Mouse (Mus musculus): ENCODE data around the gene Gdap1l1.
"Not testable (repeated sequence)": the region's sequence is repeated elsewhere in the genome, so short reads cannot be mapped to it uniquely, and the experiment has no call there.

Gene Gdap1l1

DNA sequence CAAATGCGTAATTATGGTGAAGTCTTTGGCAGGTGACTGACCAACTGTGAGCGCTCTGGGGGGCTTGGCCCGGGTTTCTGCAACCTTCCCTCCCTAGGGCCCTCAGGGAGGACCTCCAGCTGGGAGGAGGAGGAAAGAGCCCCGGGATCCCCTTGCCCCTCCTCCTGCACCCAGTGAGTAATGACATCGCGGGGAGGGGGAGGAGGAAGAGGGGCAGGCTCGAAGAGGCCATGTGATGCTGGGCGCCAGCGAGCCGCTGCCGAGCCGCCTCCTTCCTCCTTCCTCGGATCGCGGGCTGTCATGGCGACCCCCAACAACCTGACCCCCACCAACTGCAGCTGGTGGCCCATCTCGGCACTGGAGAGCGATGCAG is at the start of gene Gdap1l1:
Gene Gdap1l1, plus strand, starts transcription at position 231 of the 373 bp plus-strand sequence.
- in situ Hi-C loops (cut with MboI, MseI): no loop called here

- in situ Hi-C loops (cut with MboI, MseI): no loop called here
Observed at GRCm38 (mm10) chr2:163392436-163392835, 45.8 kb upstream of the Gdap1l1 start.

- in situ Hi-C loops (cut with MboI, MseI): no loop called here
Observed at GRCm38 (mm10) chr2:163393241-163393640, 45.0 kb upstream of the Gdap1l1 start.

- in situ Hi-C loops (cut with MboI, MseI): no loop called here
Observed at GRCm38 (mm10) chr2:163393976-163394375, 44.3 kb upstream of the Gdap1l1 start.

DNA sequence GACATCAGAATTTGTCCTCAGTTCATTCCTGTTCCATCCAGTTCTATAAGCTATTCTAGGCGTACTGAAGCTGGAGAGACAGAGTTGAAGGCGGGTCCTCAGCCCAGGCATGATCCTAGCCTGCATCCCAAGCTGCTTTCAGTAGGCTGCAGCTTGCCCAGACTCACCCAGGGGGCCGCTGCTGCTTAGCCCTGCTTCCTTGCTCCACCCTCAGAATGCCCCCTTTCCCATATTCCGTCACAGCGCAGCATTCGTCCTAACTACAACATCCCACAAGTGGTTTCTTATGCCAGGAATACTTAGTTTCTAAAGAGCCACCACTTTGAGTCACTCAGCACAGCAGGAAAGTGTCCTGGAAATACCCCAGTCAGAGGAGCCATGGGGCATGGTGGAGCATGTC is 43.3 kb upstream of the Gdap1l1 start:
- in situ Hi-C loops (cut with MboI, MseI): loop anchor here in 1 of 2 experiments (5.0 kb wide), 1 partner anchor 53 kb away; no protein-coding TSS in a partner anchor

DNA sequence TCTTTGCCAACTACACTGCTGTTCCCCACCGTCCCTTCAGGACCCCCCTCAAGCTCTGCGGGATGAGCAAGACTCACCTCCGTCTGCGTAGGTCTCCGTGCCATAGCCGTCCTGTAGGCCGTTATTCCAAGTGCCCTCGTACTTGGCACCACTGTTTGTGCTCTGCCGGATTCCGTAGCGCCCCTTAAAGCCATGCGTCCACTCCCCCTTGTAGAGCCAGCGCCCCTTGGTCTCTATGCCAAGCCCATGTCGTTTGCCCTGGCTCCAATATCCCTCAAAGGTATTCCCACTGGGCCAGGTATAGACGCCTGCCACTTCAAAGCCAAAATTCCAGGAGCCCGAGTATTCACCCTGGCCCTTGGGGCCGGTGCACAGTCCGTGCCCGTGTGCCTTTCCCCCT is 41.2 kb upstream of the Gdap1l1 start:
- in situ Hi-C loops (cut with MboI, MseI): loop anchor here in 1 of 2 experiments (5.0 kb wide), 1 partner anchor 55 kb away; no protein-coding TSS in a partner anchor

DNA sequence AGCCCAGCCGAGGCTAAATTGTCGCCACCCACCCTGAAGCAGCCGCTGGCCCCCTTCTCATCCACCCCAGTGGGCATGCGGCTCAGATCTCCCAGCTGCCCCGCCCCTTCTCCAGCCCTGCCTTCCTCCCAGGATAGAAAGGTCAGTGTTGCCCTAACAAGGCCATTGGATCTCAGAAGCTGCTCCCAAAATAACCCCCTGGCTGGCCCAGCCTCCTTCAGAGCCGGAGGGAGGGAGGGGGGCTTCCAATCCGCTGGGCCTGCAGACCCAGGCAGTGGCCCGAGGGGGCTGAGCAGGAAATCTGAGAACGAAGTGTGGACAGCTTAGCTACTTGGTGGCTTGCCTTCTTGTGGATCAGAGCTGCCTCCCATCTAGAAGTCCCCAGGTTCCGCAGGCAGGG is 40.4 kb upstream of the Gdap1l1 start, which contains the start of gene Jph2:
Gene Jph2, minus strand, starts transcription at position 89 of the 400 bp plus-strand sequence.
- in situ Hi-C loops (cut with MboI, MseI): loop anchor here in 1 of 2 experiments (5.0 kb wide), 1 partner anchor 56 kb away; no protein-coding TSS in a partner anchor

GRCm38 (mm10) chr2:163398770-163399169 is 39.5 kb upstream of the Gdap1l1 start:
- in situ Hi-C loops (cut with MboI, MseI): loop anchor here in 1 of 2 experiments (5.0 kb wide), 1 partner anchor 56 kb away; no protein-coding TSS in a partner anchor

DNA sequence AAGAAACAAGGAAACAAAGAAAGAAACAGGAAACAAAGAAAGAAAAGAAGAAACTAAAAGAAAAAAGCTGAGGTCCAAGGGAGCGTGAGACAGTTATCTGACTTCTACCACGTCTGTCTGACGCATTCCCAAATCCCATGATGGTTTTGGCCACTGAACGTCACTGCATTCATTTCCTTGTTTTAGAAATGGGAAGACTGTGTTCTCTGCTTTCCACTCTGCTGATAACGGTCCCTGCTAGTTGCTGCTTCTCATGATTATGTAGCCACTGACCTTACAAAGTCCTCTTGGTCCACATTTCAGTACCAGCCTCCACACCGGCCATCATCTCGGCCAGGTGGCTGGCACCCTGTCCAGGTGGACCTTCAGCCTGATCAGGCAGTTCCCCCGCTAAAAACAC is 39.1 kb upstream of the Gdap1l1 start:
- in situ Hi-C loops (cut with MboI, MseI): loop anchor here in 1 of 2 experiments (5.0 kb wide), 1 partner anchor 57 kb away; no protein-coding TSS in a partner anchor

GRCm38 (mm10) chr2:163401221-163401620 is 37.1 kb upstream of the Gdap1l1 start:
- in situ Hi-C loops (cut with MboI, MseI): no loop called here

DNA sequence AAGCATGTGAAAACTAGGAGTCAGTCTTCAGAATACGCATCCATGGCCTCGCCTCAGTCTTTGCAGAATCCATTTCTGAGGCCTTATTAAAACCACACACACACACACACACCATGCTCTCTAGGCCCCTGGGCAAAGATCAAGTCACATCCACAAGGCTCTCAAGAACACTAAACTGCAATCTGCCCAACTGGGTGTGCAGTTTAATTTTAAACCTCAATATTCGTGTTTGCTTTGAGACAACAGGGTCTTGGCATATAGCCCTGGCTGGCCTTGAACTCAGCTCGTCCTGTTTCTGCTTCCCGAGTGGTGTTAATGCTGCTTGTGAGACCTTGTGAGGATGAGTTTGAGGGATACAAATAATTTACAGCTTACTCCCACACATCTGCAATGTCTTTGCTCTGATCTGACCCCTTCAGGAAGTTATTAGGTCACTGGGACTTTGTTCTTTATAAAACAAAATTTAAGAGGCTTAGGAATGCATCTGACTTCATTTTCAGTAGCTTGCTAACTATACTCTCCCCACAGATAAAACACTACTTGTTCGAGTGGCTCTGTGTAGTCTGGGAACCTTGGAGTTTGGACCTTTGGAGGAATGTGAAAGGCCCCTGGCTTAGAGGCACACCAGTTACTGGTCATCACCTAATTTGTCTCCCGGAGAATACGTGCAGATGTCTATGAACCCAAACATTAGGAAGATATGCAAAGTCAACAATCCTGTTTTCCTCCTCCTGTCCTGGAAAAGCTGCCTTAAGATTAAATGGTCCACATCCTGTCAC is 34.0 kb upstream of the Gdap1l1 start:
- in situ Hi-C loops (cut with MboI, MseI): no loop called here

GRCm38 (mm10) chr2:163410211-163410610 is 28.1 kb upstream of the Gdap1l1 start:
- in situ Hi-C loops (cut with MboI, MseI): no loop called here

DNA sequence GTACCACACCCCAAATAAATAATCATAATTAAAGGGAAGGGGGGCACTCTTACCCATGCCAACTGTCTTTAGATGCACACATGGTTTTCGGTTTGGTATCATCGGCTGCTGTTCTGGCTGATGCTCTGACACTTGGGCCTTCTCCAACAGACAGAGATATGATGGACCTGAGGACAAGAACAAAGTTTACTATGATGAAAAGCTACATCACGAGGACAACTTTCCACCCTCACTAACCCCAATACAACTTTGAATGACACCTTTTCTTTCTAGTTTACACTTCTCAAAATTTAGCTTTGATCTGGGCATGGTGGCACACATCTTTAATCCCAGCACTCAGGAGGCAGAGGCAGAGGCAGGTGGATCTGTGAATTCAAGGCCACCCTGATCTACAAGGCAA is 26.9 kb upstream of the Gdap1l1 start:
- in situ Hi-C loops (cut with MboI, MseI): not testable (repeated sequence)

DNA sequence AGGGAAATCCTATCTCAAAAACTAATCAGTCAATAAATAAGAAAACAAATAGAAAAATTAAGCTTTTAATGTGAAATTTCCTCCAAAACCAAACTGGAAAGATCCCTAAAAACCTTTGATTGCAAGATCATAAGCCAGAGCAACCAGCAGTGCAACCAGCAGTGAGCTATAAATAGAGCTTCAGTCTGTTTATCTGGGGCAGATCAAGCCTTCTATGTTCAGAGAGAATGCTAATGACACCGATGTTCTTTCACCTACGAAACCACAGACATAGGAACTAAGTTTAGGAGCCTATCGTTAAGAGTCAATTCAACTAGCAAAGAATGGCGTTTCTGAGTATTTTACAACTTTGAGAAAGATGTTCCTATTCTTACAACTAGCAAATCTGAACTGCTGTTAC is 26.4 kb upstream of the Gdap1l1 start:
- in situ Hi-C loops (cut with MboI, MseI): no loop called here

DNA sequence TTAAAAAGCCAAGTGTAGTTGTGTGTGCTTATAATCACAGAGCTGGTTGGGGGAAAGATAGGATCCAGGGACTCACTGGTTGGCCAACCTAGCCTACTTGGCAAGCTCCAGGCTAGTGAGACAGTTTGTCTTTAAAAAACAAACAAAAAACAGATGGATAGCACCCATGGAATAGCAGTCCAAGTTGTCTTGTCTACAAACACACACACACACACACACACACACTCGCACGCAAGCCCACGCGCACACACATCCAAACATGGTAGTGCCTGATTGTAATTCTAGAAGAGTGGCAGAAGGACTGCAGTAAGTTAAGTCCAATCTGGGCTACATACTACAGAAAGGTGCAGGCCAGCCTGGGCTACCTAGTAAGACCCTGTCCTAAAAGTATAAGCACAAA is 25.9 kb upstream of the Gdap1l1 start:
- in situ Hi-C loops (cut with MboI, MseI): no loop called here

- in situ Hi-C loops (cut with MboI, MseI): no loop called here
Observed at GRCm38 (mm10) chr2:163412846-163413590, 25.3 kb upstream of the Gdap1l1 start.

GRCm38 (mm10) chr2:163417026-163417425 is 21.2 kb upstream of the Gdap1l1 start:
- in situ Hi-C loops (cut with MboI, MseI): loop anchor here in 1 of 2 experiments (5.0 kb wide), 1 partner anchor 490 kb away; no protein-coding TSS in a partner anchor

DNA sequence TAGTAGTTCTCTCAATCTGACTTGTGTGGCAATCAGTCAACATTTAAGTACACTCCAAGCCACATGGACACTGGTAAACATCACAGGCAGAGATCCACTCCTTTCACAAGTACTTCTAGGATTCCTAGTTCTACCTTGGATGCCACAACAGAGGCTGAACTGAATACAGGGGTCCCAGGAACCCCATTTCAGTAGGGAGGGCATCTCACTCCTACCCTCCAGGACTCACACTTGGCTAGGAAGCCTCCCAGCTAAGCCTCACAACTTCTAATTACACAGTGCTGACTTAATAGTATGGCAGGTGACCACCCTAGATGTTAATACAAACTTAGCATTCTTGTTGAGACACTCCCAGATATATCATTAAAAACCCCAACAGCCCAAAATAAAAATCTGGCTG is 20.4 kb upstream of the Gdap1l1 start:
- in situ Hi-C loops (cut with MboI, MseI): loop anchor here in 1 of 2 experiments (5.0 kb wide), 1 partner anchor 491 kb away; no protein-coding TSS in a partner anchor

GRCm38 (mm10) chr2:163418841-163419345 is 19.4 kb upstream of the Gdap1l1 start:
- in situ Hi-C loops (cut with MboI, MseI): loop anchor here in 1 of 2 experiments (5.0 kb wide), 1 partner anchor 492 kb away; no protein-coding TSS in a partner anchor

- in situ Hi-C loops (cut with MboI, MseI): loop anchor here in 1 of 2 experiments (5.0 kb wide), 1 partner anchor 492 kb away; no protein-coding TSS in a partner anchor
Observed at GRCm38 (mm10) chr2:163419346-163420045, 18.8 kb upstream of the Gdap1l1 start.

- in situ Hi-C loops (cut with MboI, MseI): no loop called here
Observed at GRCm38 (mm10) chr2:163420366-163420886, 17.9 kb upstream of the Gdap1l1 start.
